Mouse (Mus musculus): Measurements from ENCODE around the gene Fhod1.
A peak's percentile ranks its signal among the peaks of the same experiment; 100 is the strongest.

Gene Fhod1

DNA sequence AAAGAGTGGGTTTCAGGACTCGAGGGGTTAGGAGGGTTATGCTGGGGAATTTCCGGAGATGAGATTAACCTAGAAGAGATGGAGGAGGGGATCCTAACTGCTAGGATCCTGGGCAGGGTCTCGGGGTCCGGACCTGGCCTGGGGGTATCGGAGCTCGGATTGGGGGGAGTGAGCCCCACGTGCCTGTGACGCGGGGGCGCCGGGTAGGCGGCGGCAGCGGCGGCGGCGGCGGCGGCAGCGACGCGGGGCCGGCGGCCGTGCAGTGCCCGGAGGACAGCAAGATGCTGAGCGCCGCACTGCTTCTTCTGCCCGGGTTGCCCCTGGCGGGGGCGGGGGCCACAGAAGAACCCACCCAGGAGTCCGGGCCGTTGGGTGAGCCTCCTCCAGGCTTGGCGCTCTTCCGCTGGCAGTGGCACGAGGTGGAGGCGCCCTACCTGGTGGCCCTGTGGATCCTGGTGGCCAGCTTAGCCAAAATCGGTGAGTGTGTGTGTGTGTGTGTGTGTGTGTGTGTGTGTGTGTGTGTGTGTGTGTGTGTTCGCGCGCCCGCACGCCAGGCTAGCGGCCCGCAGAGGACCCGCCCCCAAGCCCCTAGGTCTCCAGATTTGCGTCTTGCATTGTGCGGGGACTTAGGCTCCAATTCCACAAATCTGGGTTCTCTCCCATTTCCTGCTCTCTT, 1.5 kb upstream of the Fhod1 start:
- DNase-seq (ENCODE audit: low spot score in 2 of 2): peak in 1 of 2 experiments; percentile 60

DNA sequence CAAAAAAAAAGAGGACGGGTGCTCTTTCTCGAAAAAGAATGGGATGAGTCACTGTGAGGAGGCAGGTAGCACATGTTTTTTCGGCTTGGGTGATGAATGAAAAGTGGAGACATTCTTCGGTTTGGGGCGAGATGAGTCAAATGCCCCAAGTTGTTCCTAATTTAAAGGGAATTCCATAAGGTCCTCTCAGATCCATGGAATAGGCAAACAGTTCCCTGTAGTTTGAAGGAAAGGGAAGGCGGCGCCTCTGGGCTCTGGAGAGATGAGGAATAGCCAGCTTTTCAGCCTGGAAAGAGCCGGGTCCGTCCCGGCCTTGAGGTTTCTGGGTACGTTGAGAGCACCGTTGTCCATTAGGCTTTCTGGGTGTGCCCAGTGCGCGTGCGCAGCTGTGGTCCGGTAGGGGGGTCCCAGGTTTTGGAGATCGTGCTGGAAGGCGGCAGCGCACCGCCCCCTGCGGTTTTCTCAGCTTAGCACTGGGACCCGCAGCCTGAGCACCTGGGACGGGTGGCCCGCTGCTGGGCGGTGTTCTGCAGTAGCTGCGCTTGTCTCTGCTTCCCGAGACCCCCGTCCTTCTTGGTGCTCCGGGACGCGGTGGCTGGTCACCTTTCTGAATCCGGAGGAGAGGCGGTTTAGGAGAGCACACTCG, 820 bp upstream of the Fhod1 start, which contains the start of gene Slc9a5:
Gene Slc9a5, plus strand, starts transcription at position 394 of the 646 bp plus-strand sequence.
- DNase-seq (ENCODE audit: low spot score in 2 of 2): peak; percentile 40 to 69

GRCm38 (mm10) chr8:105346611-105347427, 934 bp downstream of the Fhod1 start:
- DNase-seq (ENCODE audit: low spot score in 2 of 2): no peak

DNA sequence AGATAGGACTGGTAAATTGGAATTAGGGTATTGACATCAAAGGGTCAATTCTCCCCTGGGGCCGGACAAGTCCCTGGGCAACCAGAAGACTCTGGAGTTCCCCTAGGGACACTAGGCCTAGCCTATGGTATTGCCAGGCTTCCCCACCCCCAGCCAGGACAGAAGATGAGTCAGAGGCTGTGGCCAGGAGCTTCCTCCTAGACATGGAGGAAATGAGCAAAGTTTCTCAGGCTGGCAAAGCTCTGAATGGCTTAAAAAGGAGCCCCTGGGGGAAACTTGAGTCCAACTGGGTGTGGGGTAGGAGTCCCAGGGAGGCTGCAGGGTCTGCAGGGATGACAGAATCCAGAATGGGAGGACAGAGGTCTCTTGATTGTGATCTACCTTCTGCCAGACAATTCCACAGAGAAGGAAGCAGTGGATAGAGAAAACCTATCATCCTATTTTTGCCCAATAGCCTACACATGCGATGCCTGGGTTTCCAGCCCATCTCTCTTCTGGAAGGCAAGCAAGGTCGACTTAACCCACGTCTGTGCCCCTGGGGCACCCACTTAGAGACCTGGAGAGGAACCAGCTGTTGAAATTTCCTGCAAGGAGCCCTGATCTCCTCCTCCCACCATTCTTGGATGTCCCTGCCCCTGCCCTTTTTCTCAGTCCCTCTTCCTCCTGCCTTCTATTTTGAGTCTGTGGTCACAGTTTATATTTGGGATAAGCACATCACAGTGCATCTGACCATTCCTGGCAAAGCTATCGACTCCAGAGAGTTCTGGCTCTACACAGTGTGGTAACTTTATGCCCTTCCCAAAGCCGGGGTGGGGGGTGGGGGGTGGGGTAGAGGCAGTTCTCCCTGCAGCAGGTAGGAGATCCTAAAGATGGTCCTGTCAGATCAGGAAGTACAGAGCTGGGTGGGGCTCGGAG, 2.4 kb downstream of the Fhod1 start:
- no peak for DNase-seq (ENCODE audit: low spot score in 2 of 2)

DNA sequence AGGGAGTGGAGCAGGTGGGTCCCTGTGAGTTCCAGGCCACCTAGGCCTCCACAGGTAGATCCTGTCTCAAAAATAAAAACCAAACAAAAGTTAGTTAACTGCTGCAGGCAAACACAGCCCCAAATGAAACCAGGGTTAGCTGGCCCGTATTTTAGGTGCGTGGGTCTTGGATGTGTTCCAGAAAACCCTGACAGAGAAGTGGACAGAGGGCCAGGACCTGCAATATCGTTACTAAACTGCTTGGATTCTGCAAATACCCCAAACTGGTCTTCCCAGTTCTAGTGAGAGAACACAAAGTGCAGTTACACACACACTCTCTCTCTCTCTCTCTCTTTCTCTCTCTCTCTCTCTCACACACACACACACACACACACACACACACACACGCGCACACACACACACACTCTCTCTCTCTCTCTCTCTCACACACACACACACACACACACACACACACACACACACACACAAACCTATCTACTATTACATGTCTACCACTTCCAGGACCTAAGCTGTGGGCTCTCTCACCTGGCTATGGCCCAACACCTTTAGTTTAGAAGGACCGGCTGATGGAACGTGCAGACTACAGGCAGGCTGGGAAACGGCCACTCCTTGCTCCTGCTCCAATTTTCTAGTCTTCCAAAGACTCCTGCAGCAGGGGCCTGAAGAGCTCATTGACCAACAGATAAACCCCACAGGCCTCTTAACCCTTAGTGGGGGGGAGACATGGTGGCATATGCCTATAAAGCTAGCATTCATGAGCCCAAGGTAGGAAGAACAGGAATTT, 3.8 kb downstream of the Fhod1 start:
- DNase-seq (ENCODE audit: low spot score in 2 of 2): no peak

DNA sequence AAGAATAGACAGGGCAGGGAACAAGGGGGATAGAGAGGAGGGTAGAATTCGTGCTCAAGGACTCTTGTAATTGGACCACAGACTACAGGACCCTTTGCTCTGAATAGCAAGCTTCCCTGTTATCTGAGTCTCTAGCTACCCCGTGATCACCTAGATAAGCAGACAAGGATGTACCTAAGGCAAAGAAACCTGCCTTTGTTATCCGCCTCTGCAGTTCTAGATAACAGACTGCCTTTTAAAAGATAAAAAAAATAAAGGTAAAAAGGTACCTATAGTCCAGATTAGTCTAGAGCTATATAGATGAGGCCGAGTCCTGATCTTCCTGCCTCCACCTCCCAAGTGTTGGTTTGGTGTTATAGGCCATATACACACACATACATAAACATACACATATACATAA, 5.0 kb downstream of the Fhod1 start:
- no peak for DNase-seq (ENCODE audit: low spot score in 2 of 2)

DNA sequence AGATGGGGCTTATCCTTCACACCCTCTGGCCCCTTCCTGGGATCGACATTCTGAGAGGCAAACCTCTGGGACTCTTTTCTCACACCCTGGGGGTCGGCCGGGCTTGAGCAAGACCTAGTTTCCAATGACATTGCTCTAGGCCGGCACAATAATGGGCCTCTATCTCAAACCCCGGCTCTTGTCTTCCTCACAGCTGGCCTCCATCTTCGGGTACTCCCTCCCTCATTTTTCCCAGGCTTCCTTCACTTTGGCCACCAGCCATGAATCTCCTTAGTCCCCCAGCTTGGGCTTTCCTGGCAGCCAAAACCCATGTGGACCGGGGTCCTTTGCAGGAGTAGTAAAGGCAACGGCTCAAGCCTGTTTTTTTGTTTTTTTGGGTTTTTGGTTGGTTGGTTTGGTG, 6.4 kb downstream of the Fhod1 start:
- DNase-seq (ENCODE audit: low spot score in 2 of 2): no peak

DNA sequence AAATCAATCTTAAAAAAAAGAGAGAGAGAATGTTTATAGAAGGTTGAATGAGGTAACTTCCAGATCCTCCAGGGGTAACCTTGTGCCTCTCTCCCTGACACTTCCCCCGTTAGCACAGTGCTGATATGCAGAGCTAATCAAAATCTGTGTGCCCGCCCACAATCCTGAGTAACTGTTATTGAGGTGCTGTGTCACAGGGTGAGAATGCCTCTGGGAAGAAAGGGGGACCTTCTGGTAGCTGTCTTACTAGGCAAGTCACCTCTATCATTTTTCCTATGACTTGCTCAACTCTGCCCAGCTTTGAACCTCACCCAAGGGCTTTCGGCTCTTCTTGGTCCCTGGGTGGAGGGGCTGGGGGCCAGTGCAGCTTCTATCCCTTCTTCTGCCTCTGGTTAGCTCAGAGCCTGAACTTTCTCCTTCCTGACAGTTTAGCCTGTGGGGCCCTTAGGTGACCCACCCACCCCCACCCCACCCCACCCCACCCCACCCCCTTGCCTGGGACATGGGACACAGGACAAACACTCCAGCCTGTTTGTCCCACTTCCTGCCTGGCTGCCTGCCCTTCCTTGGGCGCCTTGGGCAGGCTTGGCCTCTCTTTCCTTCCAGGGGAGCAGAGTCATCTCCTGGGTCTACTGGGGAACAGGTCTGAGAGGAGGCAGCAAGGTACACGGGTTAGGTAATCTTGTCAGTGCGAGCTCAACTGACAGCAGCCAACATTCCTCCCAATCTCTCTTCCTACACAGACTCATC, 7.7 kb downstream of the Fhod1 start:
- DNase-seq (ENCODE audit: low spot score in 2 of 2): no peak

DNA sequence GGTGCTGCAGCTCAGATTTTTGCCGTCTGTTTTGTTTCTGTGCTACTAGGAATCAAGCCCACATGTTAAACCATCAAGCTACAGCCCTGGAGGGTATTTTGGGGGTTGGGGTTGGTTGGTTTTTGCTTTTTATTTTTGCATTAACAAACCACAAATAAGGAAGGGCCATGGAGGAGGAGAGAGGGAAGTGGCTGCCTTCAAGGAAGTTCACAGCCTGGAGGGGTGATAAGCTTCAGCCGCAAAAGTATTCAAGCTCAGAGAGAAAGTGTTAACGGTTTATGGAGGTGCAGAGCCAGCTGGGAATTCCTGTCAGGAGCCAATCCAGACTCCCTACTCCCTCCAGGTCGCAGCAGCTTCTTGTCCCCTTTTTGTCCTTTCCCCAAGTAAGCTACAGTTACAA, 8.8 kb downstream of the Fhod1 start:
- DNase-seq (ENCODE audit: low spot score in 2 of 2): no peak

GRCm38 (mm10) chr8:105336373-105337130, 11.2 kb downstream of the Fhod1 start:
- DNase-seq (ENCODE audit: low spot score in 2 of 2): no peak

GRCm38 (mm10) chr8:105332523-105332922, 15.2 kb downstream of the Fhod1 start:
- no peak for DNase-seq (ENCODE audit: low spot score in 2 of 2)

DNA sequence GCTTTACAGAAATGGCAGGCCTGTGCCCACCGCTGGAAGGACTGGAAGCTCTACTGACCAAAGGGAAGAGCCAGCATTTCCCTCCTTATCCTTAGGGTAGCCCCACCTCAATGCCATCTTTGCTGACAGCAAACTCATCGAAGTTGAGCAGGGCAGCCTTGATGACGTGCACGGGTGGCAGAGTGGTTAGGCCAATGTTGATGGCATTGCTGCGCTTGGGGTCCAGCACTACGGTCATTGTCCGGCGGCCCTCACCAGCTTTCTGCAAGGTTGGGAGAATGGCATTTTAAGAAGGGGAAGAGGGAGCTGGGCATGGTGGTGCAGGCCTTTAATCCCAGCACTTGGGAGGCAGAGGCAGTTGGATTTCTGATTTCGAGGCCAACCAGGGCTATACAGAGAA, 15.8 kb downstream of the Fhod1 start:
- no peak for DNase-seq (ENCODE audit: low spot score in 2 of 2)

- no peak for DNase-seq (ENCODE audit: low spot score in 2 of 2)
These were observed 16.3 kb downstream of the Fhod1 start for GRCm38 (mm10) chr8:105331469-105331868.

GRCm38 (mm10) chr8:105330325-105330724, 17.4 kb downstream of the Fhod1 start:
- no peak for DNase-seq (ENCODE audit: low spot score in 2 of 2)

- DNase-seq (ENCODE audit: low spot score in 2 of 2): no peak
These were observed 20.8 kb downstream of the Fhod1 start for GRCm38 (mm10) chr8:105326968-105327367.

DNA sequence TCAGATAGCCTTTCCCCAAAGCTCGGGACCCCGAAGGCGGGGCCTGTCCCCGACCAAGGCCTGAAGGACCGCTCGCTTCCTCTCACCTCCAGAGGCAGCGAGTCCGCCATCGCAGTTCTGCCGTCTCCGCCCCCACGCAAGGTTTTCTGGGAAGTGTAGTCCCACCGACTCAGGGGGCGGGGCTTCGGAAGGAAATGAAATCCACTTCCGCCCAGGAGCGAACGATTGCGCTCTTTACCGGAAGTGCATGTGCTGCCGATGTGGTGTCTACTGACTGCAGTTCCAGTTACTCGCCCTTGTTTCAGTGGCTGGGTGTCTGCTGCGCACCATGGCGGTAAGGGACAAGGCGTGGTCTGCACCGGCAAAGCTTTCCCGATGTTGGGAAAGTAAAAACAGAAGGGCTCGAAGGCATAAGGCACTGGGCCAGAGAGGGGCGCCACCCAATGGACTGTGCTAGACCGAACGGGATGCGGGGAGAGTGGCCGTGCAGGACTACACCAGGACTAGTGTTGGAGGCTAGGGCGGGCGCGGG, 21.5 kb downstream of the Fhod1 start, which contains the start of the genes Lrrc29 and Tmem208:
Gene Lrrc29, minus strand, starts transcription at position 138 of the 532 bp plus-strand sequence.
Gene Tmem208, plus strand, starts transcription at position 214 of the 532 bp plus-strand sequence.
- peak; percentile 95 to 96 for DNase-seq (ENCODE audit: low spot score in 2 of 2)

DNA sequence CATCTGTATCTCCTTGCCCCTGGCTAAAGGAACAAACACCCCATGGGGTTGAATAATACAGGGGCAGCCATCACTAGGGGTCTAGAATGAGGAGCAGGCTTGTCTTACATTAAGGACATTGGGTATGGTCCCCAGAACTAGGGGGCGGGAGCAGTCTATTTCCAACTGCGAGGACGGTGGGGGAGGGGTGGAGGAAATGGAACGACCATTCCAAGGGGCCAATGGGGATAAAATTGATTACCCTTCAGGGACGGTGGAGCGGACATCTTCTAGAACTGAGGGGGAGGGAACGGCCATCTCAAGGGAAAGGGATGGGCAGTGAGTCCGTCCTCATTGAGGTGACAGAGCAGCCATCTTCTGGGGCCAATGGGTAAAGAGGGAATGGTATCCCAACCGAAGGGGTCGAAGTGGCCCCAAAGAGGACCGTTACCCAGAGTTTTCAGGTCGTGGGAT, 22.1 kb downstream of the Fhod1 start:
- DNase-seq (ENCODE audit: low spot score in 2 of 2): no peak

DNA sequence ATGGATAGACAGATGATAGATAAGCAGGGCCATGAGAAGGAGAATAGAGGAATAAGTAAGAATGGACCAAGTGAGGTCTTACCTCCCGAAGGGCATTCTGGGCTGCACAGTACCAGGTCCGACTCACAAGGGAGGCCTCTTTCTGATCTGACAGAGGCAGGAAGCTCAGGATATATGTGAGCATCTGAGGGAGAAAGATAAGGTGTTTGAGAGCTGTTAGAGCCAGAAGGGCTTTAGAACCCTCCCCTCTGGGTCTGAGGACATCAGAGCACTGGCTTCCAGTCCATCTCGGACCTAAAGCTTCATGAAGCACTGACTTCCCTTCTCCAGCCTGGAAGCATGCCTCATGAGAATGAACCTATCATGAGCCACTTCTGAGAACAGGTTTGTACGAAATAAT, 24.6 kb downstream of the Fhod1 start:
- DNase-seq (ENCODE audit: low spot score in 2 of 2): no peak

Measured in cerebellum, postnatal 4 days (tissue).